Mouse (Mus musculus) MEL (cell line): ENCODE measurements at regions not wholly inside any gene's neighbourhood (a gene's known extent, or its start where the extent isn't known, plus 50 kb on each side); places are given as distances from the start of the nearest gene placed in this dataset.

Experiments used
- DNase-seq: peaks from one replicate; pipeline ENCODE4 v3.0.0; 2011; ENCODE audit warnings: low read depth, low spot score
- H3K27ac ChIP-seq: 2 replicates; pipeline ENCODE4 v1.5.1; 2012; ENCODE audit warnings: low read depth, mild to moderate bottlenecking, control low read depth, low read length, moderate library complexity; ENCODE audit not compliant: control insufficient read depth
- H3K27me3 ChIP-seq, 2 experiments: fragments of 150-350 bp in 1 of 2; sonication (generic) in 1 of 2; 2 replicates each; pipeline ENCODE4 v1.6.1; 2012; ENCODE audit warnings: low read length in 2 of 2, mild to moderate bottlenecking in 2 of 2, improper control_type of control experiment in 1 of 2, moderate library complexity in 1 of 2; ENCODE audit not compliant: insufficient read depth in 2 of 2, control insufficient read depth in 1 of 2
- H3K36me3 ChIP-seq, 2 experiments: 2 replicates each; pipeline ENCODE4 v1.6.1; 2012 to 2014; ENCODE audit warnings: low read length in 2 of 2, improper control_type of control experiment in 1 of 2, inconsistent platforms in 1 of 2, mild to moderate bottlenecking in 1 of 2; ENCODE audit not compliant: insufficient read depth in 2 of 2, control insufficient read depth in 1 of 2
- H3K4me1 ChIP-seq, 2 experiments: fragments of 150-350 bp in 1 of 2; sonication (generic) in 1 of 2; 2 replicates each; pipeline ENCODE4 v1.6.1; 2012; ENCODE audit warnings: low read length in 2 of 2, improper control_type of control experiment in 1 of 2, mild to moderate bottlenecking in 1 of 2; ENCODE audit not compliant: insufficient read depth in 2 of 2, control insufficient read depth in 1 of 2
- H3K4me3 ChIP-seq, 2 experiments: fragments of 150-350 bp in 1 of 2; sonication (generic) in 1 of 2; 2 replicates each; pipeline ENCODE4 v1.5.1; 2012; ENCODE audit warnings: low read depth in 2 of 2, low read length in 2 of 2, mild to moderate bottlenecking in 2 of 2, moderate library complexity in 2 of 2, control low read depth in 1 of 2, improper control_type of control experiment in 1 of 2; ENCODE audit not compliant: control insufficient read depth in 1 of 2, insufficient read depth in 1 of 2
- H3K79me2 ChIP-seq: 2 replicates; pipeline ENCODE4 v1.6.1; 2012; ENCODE audit warnings: mild to moderate bottlenecking, low read length, moderate library complexity; ENCODE audit not compliant: control insufficient read depth, poor library complexity, insufficient read depth
- H3K9ac ChIP-seq: 2 replicates; pipeline ENCODE4 v1.6.1; 2012; ENCODE audit warnings: low read depth, mild to moderate bottlenecking, control low read depth, low read length, moderate library complexity; ENCODE audit not compliant: control insufficient read depth, poor library complexity, severe bottlenecking
- H3K9me3 ChIP-seq: fragments of 150-350 bp; sonication (generic); replicated peaks from 2 replicates; pipeline ENCODE4 v1.6.1; 2012; ENCODE audit warnings: mild to moderate bottlenecking, low read length, improper control_type of control experiment, moderate library complexity; ENCODE audit not compliant: insufficient read depth
- BHLHE40 ChIP-seq: IDR thresholded peaks from 2 replicates; pipeline ENCODE4 v1.6.1; 2012; ENCODE audit warnings: low read depth, mild to moderate bottlenecking, inconsistent platforms, low read length, improper control_type of control experiment, borderline replicate concordance
- CTCF ChIP-seq, 3 experiments: IDR thresholded peaks in 2 of 3; conservative IDR thresholded peaks in 1 of 3; 2 replicates each; pipeline ENCODE4 v1.5.1; 2011 to 2012; ENCODE audit warnings: low read length in 3 of 3, low read depth in 2 of 3, mild to moderate bottlenecking in 2 of 3, improper control_type of control experiment in 1 of 3, inconsistent platforms in 1 of 3, mixed read lengths in 1 of 3, moderate library complexity in 1 of 3; ENCODE audit not compliant: control insufficient read depth in 1 of 3, insufficient read depth in 1 of 3, poor library complexity in 1 of 3, severe bottlenecking in 1 of 3
- E2F4 ChIP-seq: IDR thresholded peaks from 2 replicates; pipeline ENCODE4 v1.6.1; 2011; ENCODE audit warnings: low read depth, low read length, improper control_type of control experiment, borderline replicate concordance
- ETS1 ChIP-seq: IDR thresholded peaks from 2 replicates; pipeline ENCODE4 v1.6.1; 2012; ENCODE audit warnings: low read depth, mild to moderate bottlenecking, inconsistent platforms, low read length, improper control_type of control experiment, moderate library complexity
- HCFC1 ChIP-seq: IDR thresholded peaks from 2 replicates; pipeline ENCODE4 v1.6.1; 2012; ENCODE audit warnings: low read depth, mild to moderate bottlenecking, inconsistent platforms, low read length, improper control_type of control experiment, moderate library complexity
- MAFK ChIP-seq: IDR thresholded peaks from 2 replicates; pipeline ENCODE4 v1.6.1; 2011; ENCODE audit warnings: low read depth, mild to moderate bottlenecking, low read length, improper control_type of control experiment, borderline replicate concordance
- MAX ChIP-seq: IDR thresholded peaks from 2 replicates; pipeline ENCODE4 v1.6.1; 2011; ENCODE audit warnings: low read length, improper control_type of control experiment
- MAZ ChIP-seq: IDR thresholded peaks from 2 replicates; pipeline ENCODE4 v1.6.1; 2012; ENCODE audit warnings: low read depth, mild to moderate bottlenecking, inconsistent platforms, low read length, improper control_type of control experiment
- MYB ChIP-seq: IDR thresholded peaks from 2 replicates; pipeline ENCODE4 v1.6.1; 2011; ENCODE audit warnings: mild to moderate bottlenecking, low read depth, low read length, improper control_type of control experiment
- NELFE ChIP-seq: IDR thresholded peaks from 2 replicates; pipeline ENCODE4 v1.6.1; 2011; ENCODE audit warnings: low read depth, low read length, improper control_type of control experiment
- POLR2A ChIP-seq, 2 experiments: IDR thresholded peaks; 2 replicates each; pipeline ENCODE4 v1.6.1; 2011 to 2012; ENCODE audit warnings: low read length in 2 of 2, mild to moderate bottlenecking in 2 of 2, control low read depth in 1 of 2, improper control_type of control experiment in 1 of 2, low read depth in 1 of 2, moderate library complexity in 1 of 2; ENCODE audit not compliant: control insufficient read depth in 1 of 2, insufficient read depth in 1 of 2, poor library complexity in 1 of 2
- POLR2AphosphoS2 ChIP-seq: IDR thresholded peaks from 2 replicates; pipeline ENCODE4 v1.6.1; 2011; ENCODE audit warnings: low read length, improper control_type of control experiment
- POLR2AphosphoS5 ChIP-seq: IDR thresholded peaks from 2 replicates; pipeline ENCODE4 v1.6.1; 2012; ENCODE audit warnings: low read depth, borderline replicate concordance, mild to moderate bottlenecking, inconsistent platforms, low read length, moderate library complexity, mixed read lengths
- RAD21 ChIP-seq: IDR thresholded peaks from 2 replicates; pipeline ENCODE4 v1.6.1; 2011; ENCODE audit warnings: mild to moderate bottlenecking, low read depth, low read length, improper control_type of control experiment
- SIN3A ChIP-seq: IDR thresholded peaks from 2 replicates; pipeline ENCODE4 v1.6.1; 2012; ENCODE audit warnings: low read length, improper control_type of control experiment, inconsistent platforms
- TCF12 ChIP-seq: IDR thresholded peaks from 2 replicates; pipeline ENCODE4 v1.6.1; 2014; ENCODE audit warnings: low read depth, mild to moderate bottlenecking, inconsistent platforms, low read length, improper control_type of control experiment, moderate library complexity
- USF2 ChIP-seq, 2 experiments: IDR thresholded peaks; 2 replicates each; pipeline ENCODE4 v1.6.1; 2011 to 2012; ENCODE audit warnings: improper control_type of control experiment in 2 of 2, low read length in 2 of 2, borderline replicate concordance in 1 of 2, inconsistent platforms in 1 of 2, low read depth in 1 of 2, mild to moderate bottlenecking in 1 of 2; ENCODE audit not compliant: insufficient read depth in 1 of 2
- ZKSCAN1 ChIP-seq: IDR thresholded peaks from 2 replicates; pipeline ENCODE4 v1.6.1; 2012; ENCODE audit warnings: low read depth, mild to moderate bottlenecking, inconsistent platforms, low read length, improper control_type of control experiment, moderate library complexity
- ZMIZ1 ChIP-seq: IDR thresholded peaks from 2 replicates; pipeline ENCODE4 v1.6.1; 2012; ENCODE audit warnings: low read depth, mild to moderate bottlenecking, inconsistent platforms, low read length, improper control_type of control experiment, moderate library complexity

GRCm38 (mm10) chr12:54482020-54482419, 174.4 kb downstream of the Sptssa start:
- Histone ChIP-seq H3K4me1 (no peaks in the 10 kb centered on the region; a peak in 1 of 4 replicates), H3K27me3 (peaks cover 0 to 3% of the 10 kb centered on the region in 2 experiments; a peak in 2 of 4 replicates), H3K9ac (no peak overlapping the region), H3K36me3 (no peaks in the 10 kb centered on the region), H3K4me3 (no peak overlapping the region), H3K9me3 (no peaks in the 10 kb centered on the region), H3K79me2 (no peaks in the 10 kb centered on the region), H3K27ac (no peak overlapping the region)
- DNase-seq, result peak; percentile 14
- no peak for TF ChIP-seq MAZ

- no peaks in the 10 kb centered on the region for H3K36me3 ChIP-seq
- peaks cover 0 to 3% of the 10 kb centered on the region in 2 experiments; a peak in 2 of 4 replicates for H3K27me3 ChIP-seq
- H3K9me3 ChIP-seq, result no peaks in the 10 kb centered on the region
- no peaks in the 10 kb centered on the region; a peak in 1 of 4 replicates for H3K4me1 ChIP-seq
- no peak overlapping the region for H3K9ac ChIP-seq
- H3K4me3 ChIP-seq, result no peak overlapping the region
- H3K27ac ChIP-seq, result no peak overlapping the region
- H3K79me2 ChIP-seq, result no peaks in the 10 kb centered on the region
- no peak for DNase-seq
- TF ChIP-seq RAD21, result no peak
- no peak for TF ChIP-seq POLR2AphosphoS2
- TF ChIP-seq NELFE, result no peak
- no peak for TF ChIP-seq MAX
- no peak for TF ChIP-seq SIN3A
- TF ChIP-seq USF2 (IDR thresholded peaks at IDR 0.05; ENCODE audit: borderline replicate concordance in 1 of 2, insufficient read depth in 1 of 2, low read depth in 1 of 2, low read length in 2 of 2), result no peak
- no peak for TF ChIP-seq MYB
Measured at GRCm38 (mm10) chr12:54479841-54480240, 176.5 kb downstream of the Sptssa start.

GRCm38 (mm10) chr12:54472881-54473280, 183.5 kb downstream of the Sptssa start:
- Histone ChIP-seq H3K27ac (no peak overlapping the region), H3K4me1 (no peaks in the 10 kb centered on the region)
- no peak for TF ChIP-seq MAFK

GRCm38 (mm10) chr12:54472407-54472806, 184.0 kb downstream of the Sptssa start:
- H3K4me1 ChIP-seq, result no peaks in the 10 kb centered on the region

More at GRCm38 (mm10) chr12:54472881-54473280, 183.5 kb downstream of the Sptssa start:
- no peak for DNase-seq
- H3K9me3 ChIP-seq, result no peaks in the 10 kb centered on the region
- H3K27me3 ChIP-seq, result no peaks in the 10 kb centered on the region; a peak in 1 of 4 replicates
- H3K79me2 ChIP-seq, result no peaks in the 10 kb centered on the region
- H3K36me3 ChIP-seq, result no peaks in the 10 kb centered on the region
- H3K9ac ChIP-seq, result no peak overlapping the region
- H3K4me3 ChIP-seq, result no peak overlapping the region

More at GRCm38 (mm10) chr12:54472407-54472806, 184.0 kb downstream of the Sptssa start:
- no peak for DNase-seq
- Histone ChIP-seq H3K79me2 (no peaks in the 10 kb centered on the region), H3K9me3 (no peaks in the 10 kb centered on the region), H3K27me3 (no peaks in the 10 kb centered on the region; a peak in 1 of 4 replicates), H3K9ac (no peak overlapping the region), H3K27ac (no peak overlapping the region), H3K4me3 (no peak overlapping the region), H3K36me3 (no peaks in the 10 kb centered on the region)
- TF ChIP-seq CTCF (IDR thresholded peaks at IDR 0.05 in 2 of 3, conservative IDR thresholded peaks at IDR 0.05 in 1 of 3; ENCODE audit: control insufficient read depth in 1 of 3, insufficient read depth in 1 of 3, low read depth in 2 of 3, low read length in 3 of 3, poor library complexity in 1 of 3, severe bottlenecking in 1 of 3) (no peak), ZMIZ1 (no peak), HCFC1 (no peak), ZKSCAN1 (no peak), MAZ (no peak), E2F4 (no peak), BHLHE40 (no peak), POLR2AphosphoS5 (no peak), POLR2A (IDR thresholded peaks at IDR 0.05; ENCODE audit: control insufficient read depth in 1 of 2, insufficient read depth in 1 of 2, low read depth in 1 of 2, low read length in 2 of 2, poor library complexity in 1 of 2) (no peak), MAFK (no peak), ETS1 (no peak), TCF12 (no peak)
